Mouse (Mus musculus): ENCODE data around the gene Fgf18. TPM values are rescaled to one million over a fixed set of nuclear protein-coding genes. Genes with fewer than 3 reads are reported as not detected.
A peak's percentile ranks its signal among the peaks of the same experiment; 100 is the strongest.

Gene Fgf18
- polyA plus RNA-seq, 1 experiment from 2014 or later, result 5.2 TPM

DNA sequence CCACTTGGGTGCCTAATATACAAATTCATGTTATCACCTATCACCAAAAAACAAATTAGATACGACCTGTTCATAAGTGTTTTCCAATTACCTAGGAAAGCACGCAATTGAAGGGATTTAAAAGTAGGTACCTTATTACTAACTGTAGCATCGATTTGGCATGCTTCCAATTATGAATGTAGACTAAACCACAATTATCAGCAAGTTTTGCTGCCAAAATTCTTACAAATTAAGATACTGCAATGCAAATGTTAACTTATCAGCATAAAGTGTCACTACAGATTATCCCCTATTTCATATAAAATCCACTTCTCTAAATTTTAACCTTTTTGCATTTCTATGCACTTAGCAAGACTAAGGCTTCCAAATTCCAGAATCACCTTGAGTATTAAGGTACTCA is 7.3 kb upstream of the Fgf18 start:
- Histone ChIP-seq H3K4me3 (ENCODE audit: low read depth, low read length) (no peak overlapping the region), H3K27me3 (ENCODE audit: control insufficient read depth, insufficient read depth, low read length) (no peaks in the 10 kb centered on the region), H3K9ac (ENCODE audit: low read length) (no peak overlapping the region), H3K36me3 (ENCODE audit: control insufficient read depth, insufficient read depth, low read length) (peaks cover 19% of the 10 kb centered on the region), H3K4me2 (no peak overlapping the region), H3K4me1 (ENCODE audit: control insufficient read depth, insufficient read depth, low read length) (no peaks in the 10 kb centered on the region), H3K9me3 (ENCODE audit: control insufficient read depth, low read length) (no peaks in the 10 kb centered on the region), H3K27ac (ENCODE audit: low read depth, low read length) (no peak overlapping the region)
- 93% methylated on average over 3 of the region's 3 CpGs for WGBS
- ATAC-seq (ENCODE audit: low FRiP score), result no peak
- DNase-seq (ENCODE audit: low spot score, missing footprints), result no peak

DNA sequence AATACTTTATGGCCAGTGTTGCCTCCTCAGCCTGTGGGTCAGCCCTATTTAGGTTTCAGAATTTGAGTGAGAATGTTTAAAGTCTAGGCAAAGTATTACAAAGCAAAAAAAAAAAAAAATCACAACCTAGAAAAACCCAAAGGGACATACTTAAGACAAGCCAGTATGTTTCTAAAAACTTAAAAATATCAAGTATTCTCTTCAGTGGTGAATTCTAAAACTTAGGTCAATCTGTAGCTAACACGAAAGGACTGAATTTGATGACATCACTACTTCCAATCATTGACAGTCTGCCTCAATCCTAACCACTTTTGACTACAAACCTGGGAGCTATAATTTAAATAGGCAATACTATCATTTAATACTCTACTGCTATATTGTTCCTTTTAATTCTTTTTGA is 5.8 kb upstream of the Fgf18 start:
- Histone ChIP-seq H3K4me1 (ENCODE audit: control insufficient read depth, insufficient read depth, low read length) (peaks cover 3% of the 10 kb centered on the region), H3K4me2 (no peak overlapping the region), H3K4me3 (ENCODE audit: low read depth, low read length) (no peak overlapping the region), H3K27me3 (ENCODE audit: control insufficient read depth, insufficient read depth, low read length) (no peaks in the 10 kb centered on the region), H3K36me3 (ENCODE audit: control insufficient read depth, insufficient read depth, low read length) (peaks cover 18% of the 10 kb centered on the region), H3K9me3 (ENCODE audit: control insufficient read depth, low read length) (no peaks in the 10 kb centered on the region), H3K27ac (ENCODE audit: low read depth, low read length) (no peak overlapping the region), H3K9ac (ENCODE audit: low read length) (no peak overlapping the region)
- ATAC-seq (ENCODE audit: low FRiP score) (no peak), DNase-seq (ENCODE audit: low spot score, missing footprints) (no peak)
- 95% methylated on average over 1 of the region's 1 CpGs for WGBS

DNA sequence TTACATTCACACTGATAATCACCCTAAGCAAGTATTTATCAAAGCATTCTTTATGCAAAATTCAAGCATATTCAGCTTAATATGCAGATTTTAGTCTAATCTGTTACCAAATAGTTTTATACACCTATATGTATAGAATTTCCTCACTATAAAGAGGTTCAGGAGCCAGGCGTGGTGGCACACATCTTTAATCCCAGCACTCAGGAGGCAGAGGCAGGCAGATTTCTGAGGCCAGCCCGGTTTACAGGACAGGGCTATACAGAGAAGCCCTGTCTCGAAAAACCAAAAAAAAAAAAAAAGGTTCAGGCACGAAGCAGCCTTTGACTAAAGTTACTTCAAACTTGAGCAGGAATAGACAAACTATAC is 4.6 kb upstream of the Fgf18 start:
- Histone ChIP-seq H3K4me3 (ENCODE audit: low read depth, low read length) (no peak overlapping the region), H3K27me3 (ENCODE audit: control insufficient read depth, insufficient read depth, low read length) (peaks cover 6% of the 10 kb centered on the region), H3K4me1 (ENCODE audit: control insufficient read depth, insufficient read depth, low read length) (peaks cover 6% of the 10 kb centered on the region), H3K27ac (ENCODE audit: low read depth, low read length) (no peak overlapping the region), H3K9ac (ENCODE audit: low read length) (no peak overlapping the region), H3K9me3 (ENCODE audit: control insufficient read depth, low read length) (no peaks in the 10 kb centered on the region), H3K36me3 (ENCODE audit: control insufficient read depth, insufficient read depth, low read length) (peaks cover 18% of the 10 kb centered on the region; the same call in 1 of the 2 replicates), H3K4me2 (no peak overlapping the region)
- 81% methylated on average over 4 of the region's 4 CpGs for WGBS
- ATAC-seq (ENCODE audit: low FRiP score) (no peak), DNase-seq (ENCODE audit: low spot score, missing footprints) (no peak)

DNA sequence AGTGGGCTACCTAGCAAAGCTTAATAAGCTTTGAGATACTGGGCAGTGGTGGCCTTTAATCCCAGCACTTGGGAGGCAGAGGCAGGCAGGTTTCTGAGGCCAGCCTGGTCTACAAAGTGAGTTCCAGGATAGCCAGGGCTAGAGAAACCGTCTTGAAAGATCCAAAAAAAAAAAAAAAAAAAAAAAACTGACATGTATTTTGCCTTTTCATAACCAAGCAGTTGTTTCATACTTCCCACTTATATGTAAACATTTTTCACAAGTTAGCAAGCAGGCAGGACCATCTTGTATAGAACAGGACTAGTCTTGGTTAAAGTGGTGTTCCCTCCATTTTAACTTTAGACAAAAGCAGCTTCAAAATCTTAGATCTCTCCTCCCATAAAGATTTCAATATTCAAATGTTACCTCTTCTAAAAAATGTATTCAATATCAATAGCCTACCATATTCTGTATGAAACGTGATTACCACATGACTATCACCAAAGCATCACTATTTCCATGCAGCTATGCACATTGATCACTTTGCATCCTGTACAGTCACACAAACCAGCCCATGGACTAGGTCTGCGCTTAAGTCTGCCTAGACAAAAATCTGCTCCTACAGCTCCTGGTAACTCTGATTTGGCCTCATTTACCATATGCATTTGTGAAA is 4.1 kb upstream of the Fgf18 start:
- WGBS, result 77% methylated on average over 3 of the region's 3 CpGs
- Histone ChIP-seq H3K9me3 (ENCODE audit: control insufficient read depth, low read length) (no peaks in the 10 kb centered on the region), H3K27ac (ENCODE audit: low read depth, low read length) (no peak overlapping the region), H3K4me1 (ENCODE audit: control insufficient read depth, insufficient read depth, low read length) (peaks cover 7% of the 10 kb centered on the region), H3K36me3 (ENCODE audit: control insufficient read depth, insufficient read depth, low read length) (peaks cover 15% of the 10 kb centered on the region; the same call in 1 of the 2 replicates), H3K27me3 (ENCODE audit: control insufficient read depth, insufficient read depth, low read length) (peaks cover 9% of the 10 kb centered on the region), H3K4me3 (ENCODE audit: low read depth, low read length) (no peak overlapping the region), H3K4me2 (no peak overlapping the region), H3K9ac (ENCODE audit: low read length) (no peak overlapping the region)
- DNase-seq (ENCODE audit: low spot score, missing footprints) (no peak), ATAC-seq (ENCODE audit: low FRiP score) (no peak)

DNA sequence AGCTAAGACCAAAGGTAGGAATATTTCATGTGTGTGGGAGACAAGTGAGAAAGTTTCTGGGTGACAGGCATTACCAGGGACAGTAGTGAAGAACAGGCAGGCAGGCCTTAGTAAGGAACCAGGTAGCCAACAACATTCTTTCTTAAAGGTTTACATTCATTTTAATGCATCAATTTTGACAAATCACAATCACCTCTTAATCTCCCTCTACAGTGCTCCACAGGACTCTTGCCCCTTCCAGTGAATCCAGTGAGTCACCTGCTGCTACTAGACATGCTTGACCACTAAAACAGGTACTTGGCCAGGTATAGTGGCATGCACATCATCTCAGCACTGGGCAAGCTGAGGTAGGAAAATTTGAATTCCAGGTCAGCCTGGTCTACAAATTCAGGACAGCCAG is 3.2 kb upstream of the Fgf18 start:
- no peak overlapping the region for H3K27ac ChIP-seq (ENCODE audit: low read depth, low read length)
- no peaks in the 10 kb centered on the region for H3K9me3 ChIP-seq (ENCODE audit: control insufficient read depth, low read length)
- H3K4me1 ChIP-seq (ENCODE audit: control insufficient read depth, insufficient read depth, low read length), result peaks cover 13% of the 10 kb centered on the region
- peaks cover 16% of the 10 kb centered on the region for H3K27me3 ChIP-seq (ENCODE audit: control insufficient read depth, insufficient read depth, low read length)
- H3K4me3 ChIP-seq (ENCODE audit: low read depth, low read length), result no peak overlapping the region
- no peak overlapping the region for H3K9ac ChIP-seq (ENCODE audit: low read length)
- peaks cover 13% of the 10 kb centered on the region; the same call in 1 of the 2 replicates for H3K36me3 ChIP-seq (ENCODE audit: control insufficient read depth, insufficient read depth, low read length)
- DNase-seq (ENCODE audit: low spot score, missing footprints) (no peak), ATAC-seq (ENCODE audit: low FRiP score) (no peak)
- H3K4me2 ChIP-seq, result no peak overlapping the region

DNA sequence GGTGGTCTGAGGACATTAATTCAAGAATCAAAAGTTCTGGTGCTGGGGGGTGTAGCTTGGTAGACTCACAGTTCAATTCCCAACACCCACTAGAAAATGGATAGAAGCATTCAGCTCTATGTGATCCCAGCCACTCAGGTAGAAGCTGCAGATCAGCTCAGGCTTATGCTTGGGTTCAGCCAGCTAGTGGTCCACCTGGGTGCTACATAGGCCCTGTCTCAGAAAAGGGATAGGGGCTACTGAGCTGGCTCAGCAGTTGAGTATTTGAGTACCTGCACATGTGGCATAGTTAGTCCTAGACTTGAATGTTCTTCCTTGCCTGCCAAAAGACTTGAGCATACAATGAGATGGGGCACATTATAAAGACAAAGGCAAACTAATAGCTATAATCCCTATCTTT is 2.3 kb upstream of the Fgf18 start:
- H3K27ac ChIP-seq (ENCODE audit: low read depth, low read length), result no peak overlapping the region
- peaks cover 18% of the 10 kb centered on the region for H3K4me1 ChIP-seq (ENCODE audit: control insufficient read depth, insufficient read depth, low read length)
- H3K4me2 ChIP-seq, result no peak overlapping the region
- H3K9me3 ChIP-seq (ENCODE audit: control insufficient read depth, low read length), result no peaks in the 10 kb centered on the region
- no peak overlapping the region for H3K9ac ChIP-seq (ENCODE audit: low read length)
- H3K36me3 ChIP-seq (ENCODE audit: control insufficient read depth, insufficient read depth, low read length), result peaks cover 10% of the 10 kb centered on the region; the same call in 1 of the 2 replicates
- H3K4me3 ChIP-seq (ENCODE audit: low read depth, low read length), result no peak overlapping the region
- DNase-seq (ENCODE audit: low spot score, missing footprints), result no peak
- peaks cover 23% of the 10 kb centered on the region for H3K27me3 ChIP-seq (ENCODE audit: control insufficient read depth, insufficient read depth, low read length)
- no peak for ATAC-seq (ENCODE audit: low FRiP score)

DNA sequence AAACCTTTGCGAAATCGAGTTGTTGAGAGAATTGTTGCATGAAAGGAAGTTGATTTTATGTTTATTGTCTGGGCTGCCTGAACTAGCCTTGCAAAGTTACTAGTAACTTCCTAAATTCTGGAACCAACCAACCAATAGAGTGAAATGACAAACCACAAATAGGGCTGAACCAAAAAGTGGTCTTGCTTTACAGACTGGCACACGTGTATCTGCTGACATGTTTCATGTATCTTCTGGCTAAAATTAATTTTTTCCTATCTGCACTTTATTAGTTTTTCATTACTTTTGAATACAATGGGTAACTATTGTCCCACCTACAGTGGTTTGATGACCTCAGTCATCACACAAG is 1.9 kb upstream of the Fgf18 start:
- H3K4me1 ChIP-seq (ENCODE audit: control insufficient read depth, insufficient read depth, low read length), result peaks cover 21% of the 10 kb centered on the region
- H3K27me3 ChIP-seq (ENCODE audit: control insufficient read depth, insufficient read depth, low read length), result peaks cover 26% of the 10 kb centered on the region
- peaks cover 6% of the 10 kb centered on the region; the same call in 1 of the 2 replicates for H3K36me3 ChIP-seq (ENCODE audit: control insufficient read depth, insufficient read depth, low read length)
- 27% methylated on average over 3 of the region's 3 CpGs for whole genome bisulfite sequencing
- DNase-seq (ENCODE audit: low spot score, missing footprints) (no peak), ATAC-seq (ENCODE audit: low FRiP score) (no peak)
- no peak overlapping the region for H3K4me2 ChIP-seq
- no peaks in the 10 kb centered on the region for H3K9me3 ChIP-seq (ENCODE audit: control insufficient read depth, low read length)
- no peak overlapping the region for H3K9ac ChIP-seq (ENCODE audit: low read length)
- H3K27ac ChIP-seq (ENCODE audit: low read depth, low read length), result no peak overlapping the region
- no peak overlapping the region for H3K4me3 ChIP-seq (ENCODE audit: low read depth, low read length)

DNA sequence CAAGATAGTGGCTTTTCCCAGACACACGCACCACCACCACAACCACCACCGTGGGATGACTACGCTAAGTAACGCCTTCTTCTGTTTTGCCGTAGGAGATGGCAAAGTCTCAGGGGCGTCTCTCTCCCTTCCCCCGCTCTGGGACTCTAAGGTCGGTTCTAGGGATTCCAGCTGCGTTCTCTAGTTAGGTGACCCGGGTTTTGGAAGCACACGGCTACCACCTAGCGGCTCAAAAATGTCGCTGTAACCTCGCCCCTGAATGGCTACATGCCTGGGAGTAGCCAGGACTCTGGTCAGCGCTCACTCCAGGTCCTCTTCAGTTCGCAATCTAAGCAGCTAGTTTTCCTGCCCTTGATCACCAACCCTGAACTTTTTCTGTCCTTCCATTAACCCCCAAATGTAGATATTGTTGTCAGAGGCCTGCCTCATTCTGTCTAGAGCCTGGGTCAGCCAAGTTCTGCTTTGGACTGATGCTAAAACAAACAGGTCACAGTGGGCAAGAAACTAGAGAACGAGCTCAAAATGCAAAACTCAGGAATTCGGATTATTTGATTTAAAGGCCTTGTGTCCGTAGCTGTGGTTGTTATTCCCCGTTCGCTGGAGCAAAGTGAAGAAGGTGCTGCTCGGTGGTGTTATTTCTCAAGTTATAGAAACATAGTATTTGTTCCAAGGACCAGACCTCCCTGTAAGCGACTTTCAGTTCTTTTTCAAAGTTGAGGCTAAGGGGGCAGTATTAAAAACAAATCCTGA is 1.3 kb upstream of the Fgf18 start:
- peaks cover 27% of the 10 kb centered on the region for H3K27me3 ChIP-seq (ENCODE audit: control insufficient read depth, insufficient read depth, low read length)
- peak overlapping the region; percentile 87 for H3K4me2 ChIP-seq
- WGBS, result 4% methylated on average over 23 of the region's 23 CpGs
- no peaks in the 10 kb centered on the region for H3K9me3 ChIP-seq (ENCODE audit: control insufficient read depth, low read length)
- H3K4me3 ChIP-seq (ENCODE audit: low read depth, low read length), result peak overlapping the region; percentile 62
- ATAC-seq (ENCODE audit: low FRiP score), result peak; percentile 74
- H3K4me1 ChIP-seq (ENCODE audit: control insufficient read depth, insufficient read depth, low read length), result peaks cover 27% of the 10 kb centered on the region
- H3K36me3 ChIP-seq (ENCODE audit: control insufficient read depth, insufficient read depth, low read length), result peaks cover 6% of the 10 kb centered on the region; the same call in 1 of the 2 replicates
- H3K9ac ChIP-seq (ENCODE audit: low read length), result no peak overlapping the region
- DNase-seq (ENCODE audit: low spot score, missing footprints), result peak; percentile 98
- H3K27ac ChIP-seq (ENCODE audit: low read depth, low read length), result 0 out of 2 replicates have a peak overlapping the region, but pooled peaks have one; percentile 37

DNA sequence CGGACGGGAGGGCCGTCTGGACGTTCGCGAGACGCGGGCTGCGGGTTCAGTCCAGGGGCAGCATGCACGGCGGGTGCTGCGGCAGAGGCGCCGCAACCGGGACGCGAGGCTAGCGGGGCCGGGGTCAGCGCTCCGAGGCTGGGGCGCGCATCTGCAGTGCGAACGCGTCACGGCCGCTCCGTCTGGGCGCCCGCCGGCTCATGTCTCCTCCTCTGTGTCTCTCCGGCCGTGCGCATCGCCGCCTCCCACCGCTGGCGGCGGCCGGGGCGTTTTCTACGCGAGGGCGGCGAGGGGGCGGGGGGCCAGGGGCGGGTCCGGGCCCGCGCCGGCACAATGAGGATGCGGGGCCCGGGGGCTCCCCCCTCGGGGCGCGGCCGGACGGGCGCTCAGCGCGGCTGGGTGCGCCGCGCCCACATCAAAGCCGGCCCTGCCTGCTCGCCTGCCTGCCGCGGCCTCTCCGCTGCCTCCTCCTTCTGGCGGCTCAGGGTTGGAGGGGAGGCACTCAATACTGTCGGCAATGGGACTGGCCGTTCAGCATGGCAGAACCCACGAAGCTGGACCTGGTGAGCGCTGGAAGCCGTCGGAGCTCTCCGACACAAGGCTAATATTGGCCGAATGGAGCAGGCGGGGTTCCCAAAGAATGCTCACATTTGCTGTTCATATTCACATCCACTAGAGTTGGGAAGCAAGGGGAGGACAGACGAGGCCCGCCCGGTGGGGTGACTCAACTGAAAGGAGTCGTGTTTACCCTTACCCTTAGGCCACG is 555 bp upstream of the Fgf18 start:
- Histone ChIP-seq H3K4me3 (ENCODE audit: low read depth, low read length) (peak overlapping the region; percentile 62), H3K27ac (ENCODE audit: low read depth, low read length) (peak overlapping the region; percentile 37), H3K4me2 (peak overlapping the region; percentile 87), H3K9me3 (ENCODE audit: control insufficient read depth, low read length) (no peaks in the 10 kb centered on the region), H3K27me3 (ENCODE audit: control insufficient read depth, insufficient read depth, low read length) (peaks cover 27% of the 10 kb centered on the region), H3K4me1 (ENCODE audit: control insufficient read depth, insufficient read depth, low read length) (peaks cover 29% of the 10 kb centered on the region), H3K9ac (ENCODE audit: low read length) (peak overlapping the region; percentile 68), H3K36me3 (ENCODE audit: control insufficient read depth, insufficient read depth, low read length) (peaks cover 6% of the 10 kb centered on the region; the same call in 1 of the 2 replicates)
- WGBS, result under 1% methylated on average over 64 of the region's 85 CpGs
- peak; percentile 93 for DNase-seq (ENCODE audit: low spot score, missing footprints)
- ATAC-seq (ENCODE audit: low FRiP score), result peak; percentile 71
